Mouse (Mus musculus) embryonic facial prominence, embryonic 10.5 days (tissue): ENCODE measurements at regions not wholly inside any gene's neighbourhood (a gene's known extent, or its start where the extent isn't known, plus 50 kb on each side); places are given as distances from the start of the nearest gene placed in this dataset.
"Not testable (repeated sequence)": the region's sequence is repeated elsewhere in the genome, so short reads cannot be mapped to it uniquely, and the experiment has no call there.

Source experiments
- DNase-seq: peaks from one replicate; pipeline ENCODE4 v3.0.0-alpha.2; 2017; ENCODE audit warnings: low spot score
- H3K27ac ChIP-seq: fragments of 300-500 bp; sonication (generic); replicated peaks from 2 replicates; pipeline ENCODE4 v1.5.1; 2016; ENCODE audit warnings: mild to moderate bottlenecking
- H3K27me3 ChIP-seq: fragments of 300-500 bp; sonication (generic); replicated peaks from 2 replicates; pipeline ENCODE4 v1.6.1; 2016; ENCODE audit warnings: low read depth, mild to moderate bottlenecking; ENCODE audit not compliant: poor library complexity, severe bottlenecking
- H3K36me3 ChIP-seq: fragments of 300-500 bp; sonication (generic); replicated peaks from 2 replicates; pipeline ENCODE4 v1.6.1; 2016; ENCODE audit warnings: mild to moderate bottlenecking, moderate library complexity
- H3K4me1 ChIP-seq: fragments of 300-500 bp; sonication (generic); 2 replicates; pipeline ENCODE4 v1.6.1; 2016
- H3K4me3 ChIP-seq: fragments of 300-500 bp; sonication (generic); 2 replicates; pipeline ENCODE4 v1.5.1; 2016; ENCODE audit warnings: mild to moderate bottlenecking, moderate library complexity
- H3K9me3 ChIP-seq: fragments of 300-500 bp; sonication (generic); 2 replicates; pipeline ENCODE4 v1.6.1; 2016; ENCODE audit warnings: mild to moderate bottlenecking
- WGBS: fragments of 180-500 bp; shearing (Covaris S2); methylation state at CpG from one replicate; pipeline ENCODE4 v1.1.7; 2016; 5-methylcytosine and 5-hydroxymethylcytosine counted together

DNA sequence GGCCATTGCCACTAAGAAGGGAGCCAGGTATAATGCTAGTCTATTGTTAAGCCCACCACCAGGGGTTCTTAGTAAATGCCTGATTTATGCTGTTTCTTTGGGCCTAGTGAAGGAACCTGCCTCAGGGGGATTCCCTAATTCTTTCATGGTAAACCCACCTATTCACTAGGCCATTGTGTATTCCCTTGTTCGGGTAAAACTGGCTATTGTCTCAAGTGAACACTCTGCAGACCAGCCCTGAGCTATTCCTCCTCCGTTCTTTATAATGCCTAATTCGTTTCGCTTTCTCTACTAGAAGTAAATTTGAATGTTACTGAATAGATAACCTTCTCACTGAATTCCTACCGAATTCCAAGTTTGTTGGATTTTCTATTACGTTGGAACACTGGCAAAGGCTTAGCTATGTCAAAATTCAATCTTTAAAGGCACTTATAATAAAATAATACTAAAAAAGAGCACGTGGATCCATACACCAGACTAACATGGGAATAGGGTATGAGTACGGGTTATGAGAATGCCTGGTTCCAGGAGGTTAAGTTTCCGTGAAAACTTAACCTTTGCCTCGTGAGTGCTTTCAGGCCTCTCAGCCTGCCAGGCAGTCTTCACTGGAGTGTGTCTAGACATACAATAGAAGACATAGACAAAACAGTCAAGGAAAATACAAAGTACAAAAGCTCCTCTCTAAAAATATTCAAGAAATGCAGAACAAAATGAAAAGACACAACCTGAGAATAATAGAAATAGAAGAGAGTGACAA is 536.8 kb upstream of the Cntn5 start:
- not testable (repeated sequence) for H3K27me3 ChIP-seq, DNase-seq, H3K27ac ChIP-seq, H3K4me3 ChIP-seq, H3K36me3 ChIP-seq, H3K4me1 ChIP-seq, H3K9me3 ChIP-seq
- WGBS = 49% methylated on average over 10 of the region's 10 CpGs

DNA sequence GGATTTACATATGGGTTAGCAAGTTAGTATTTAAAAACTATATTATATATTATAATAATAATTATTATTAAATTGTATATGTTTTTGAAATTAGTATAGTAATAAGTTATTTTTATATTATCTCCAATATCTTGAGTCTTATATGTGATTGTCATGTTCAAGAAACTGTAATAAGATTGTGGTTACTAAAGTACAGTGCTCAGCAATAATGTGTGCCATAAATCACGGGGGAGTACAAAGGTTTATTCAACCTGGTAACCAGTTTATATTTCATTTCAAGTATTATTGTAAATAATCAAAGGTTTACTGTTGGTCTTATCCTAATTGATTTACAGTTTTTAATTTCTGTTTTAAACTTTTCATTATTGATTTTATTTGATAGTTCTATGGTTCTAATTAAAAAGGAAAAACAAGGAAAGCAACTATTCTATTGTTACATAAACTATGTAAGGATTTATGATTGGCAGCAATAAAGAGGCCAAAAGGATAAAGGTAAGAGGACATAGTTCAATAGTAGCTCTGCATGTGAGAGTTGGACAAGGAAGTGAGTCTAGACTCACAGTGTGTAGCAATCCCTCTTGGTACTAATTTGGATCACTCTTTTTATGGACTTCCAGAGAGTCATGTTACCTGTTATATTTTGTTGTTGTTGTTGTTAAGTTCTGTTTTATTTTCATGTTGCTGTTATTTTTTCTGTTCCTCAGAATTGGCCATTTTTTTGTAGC is 532.0 kb upstream of the Cntn5 start:
- no peak for DNase-seq
- H3K9me3 ChIP-seq = no peaks in the 10 kb centered on the region
- H3K4me1 ChIP-seq = no peaks in the 10 kb centered on the region
- no peak overlapping the region for H3K4me3 ChIP-seq
- WGBS = 83% methylated on average over 1 of the region's 1 CpGs
- H3K36me3 ChIP-seq = no peaks in the 10 kb centered on the region
- no peak overlapping the region for H3K27ac ChIP-seq
- H3K27me3 ChIP-seq = no peaks in the 10 kb centered on the region

DNA sequence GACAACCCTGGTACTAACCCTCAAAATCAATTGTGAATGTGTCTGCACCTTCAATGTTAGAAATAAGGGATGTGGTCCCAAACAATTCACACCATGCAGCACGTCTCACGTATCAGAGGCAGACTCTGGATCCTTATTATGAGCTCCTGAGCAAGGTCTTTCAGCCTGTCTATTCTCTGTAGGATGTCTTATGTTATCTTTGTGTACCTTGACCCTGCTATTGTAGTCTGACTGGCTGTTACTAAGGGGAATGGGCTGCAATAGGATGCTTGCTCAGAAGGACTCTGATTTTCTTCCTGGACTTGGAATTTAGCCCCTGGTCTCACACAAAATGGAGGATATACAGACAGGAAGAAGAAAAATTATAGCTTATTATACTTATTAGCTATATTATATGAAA is 531.4 kb upstream of the Cntn5 start:
- H3K4me3 ChIP-seq = no peak overlapping the region
- 78% methylated on average over 2 of the region's 2 CpGs for WGBS
- H3K9me3 ChIP-seq = no peaks in the 10 kb centered on the region
- H3K27ac ChIP-seq = no peak overlapping the region
- H3K4me1 ChIP-seq = no peaks in the 10 kb centered on the region
- H3K27me3 ChIP-seq = no peaks in the 10 kb centered on the region
- DNase-seq = no peak
- no peaks in the 10 kb centered on the region for H3K36me3 ChIP-seq

DNA sequence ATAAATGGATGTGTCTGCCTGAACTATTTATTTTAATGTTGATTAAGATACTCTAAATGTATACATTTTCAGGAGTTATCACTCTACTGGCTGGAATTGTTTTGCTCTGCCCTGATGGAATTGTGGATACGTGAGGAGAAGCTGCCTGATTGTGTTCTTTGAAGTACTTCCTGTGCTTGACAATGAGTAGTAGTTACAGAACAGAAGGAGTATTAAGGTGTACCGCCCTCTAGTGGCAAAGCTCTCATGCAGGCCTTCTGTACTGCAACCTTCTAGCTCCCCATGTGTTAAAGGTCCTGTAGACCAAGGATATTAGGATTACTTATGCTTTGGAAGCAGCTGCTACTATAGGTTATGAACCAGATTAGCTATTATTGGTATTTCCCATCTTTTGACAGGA is 530.4 kb upstream of the Cntn5 start:
- Histone ChIP-seq H3K27ac (no peak overlapping the region), H3K36me3 (no peaks in the 10 kb centered on the region), H3K4me3 (no peak overlapping the region), H3K27me3 (no peaks in the 10 kb centered on the region), H3K9me3 (no peaks in the 10 kb centered on the region), H3K4me1 (no peaks in the 10 kb centered on the region)
- 26% methylated on average over 2 of the region's 2 CpGs for WGBS
- peak; percentile 16 for DNase-seq

DNA sequence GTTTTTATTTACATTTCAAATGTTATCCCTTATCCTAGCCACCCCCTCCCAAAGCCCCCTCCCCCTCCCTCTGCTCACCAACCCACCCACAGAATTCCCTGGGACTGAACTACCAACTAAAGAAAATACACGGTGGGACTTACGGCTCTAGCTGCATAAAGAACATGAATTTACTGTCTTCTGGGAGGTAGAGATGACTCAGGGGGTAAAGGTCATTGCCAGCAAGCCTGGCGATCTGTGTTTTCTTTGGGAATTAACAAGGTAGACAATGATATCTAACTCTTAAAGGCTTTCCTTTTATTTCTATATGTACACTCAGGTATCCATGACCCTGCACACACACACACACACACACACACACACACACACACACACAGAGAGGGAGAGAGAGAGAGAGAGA is 521.9 kb upstream of the Cntn5 start:
- Histone ChIP-seq H3K27ac (no peak overlapping the region), H3K27me3 (no peaks in the 10 kb centered on the region), H3K9me3 (no peaks in the 10 kb centered on the region), H3K36me3 (no peaks in the 10 kb centered on the region), H3K4me1 (no peaks in the 10 kb centered on the region), H3K4me3 (no peak overlapping the region)
- 69% methylated on average over 3 of the region's 3 CpGs for WGBS
- DNase-seq = no peak

DNA sequence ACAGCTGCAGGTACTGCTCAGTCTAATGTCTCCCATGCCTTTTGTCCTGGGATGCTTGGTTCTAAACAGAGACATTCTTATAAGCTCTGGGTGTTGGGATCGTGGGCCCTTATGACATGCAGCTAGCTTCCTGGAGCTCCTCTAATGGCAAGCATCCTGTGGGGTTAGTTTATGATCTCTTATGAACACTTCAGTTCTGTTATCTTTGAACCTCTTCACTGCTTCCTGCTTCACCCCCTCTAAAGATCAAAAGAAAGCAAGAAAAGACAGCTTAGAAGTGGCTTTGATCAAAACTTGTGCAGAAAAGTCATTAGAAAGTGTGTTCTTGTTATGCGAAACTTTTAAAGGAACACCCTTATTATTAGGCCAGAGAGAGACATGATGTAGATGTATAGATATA is 492.3 kb upstream of the Cntn5 start:
- 81% methylated on average over 2 of the region's 2 CpGs for WGBS
- H3K4me3 ChIP-seq = no peak overlapping the region
- H3K9me3 ChIP-seq = no peaks in the 10 kb centered on the region

DNA sequence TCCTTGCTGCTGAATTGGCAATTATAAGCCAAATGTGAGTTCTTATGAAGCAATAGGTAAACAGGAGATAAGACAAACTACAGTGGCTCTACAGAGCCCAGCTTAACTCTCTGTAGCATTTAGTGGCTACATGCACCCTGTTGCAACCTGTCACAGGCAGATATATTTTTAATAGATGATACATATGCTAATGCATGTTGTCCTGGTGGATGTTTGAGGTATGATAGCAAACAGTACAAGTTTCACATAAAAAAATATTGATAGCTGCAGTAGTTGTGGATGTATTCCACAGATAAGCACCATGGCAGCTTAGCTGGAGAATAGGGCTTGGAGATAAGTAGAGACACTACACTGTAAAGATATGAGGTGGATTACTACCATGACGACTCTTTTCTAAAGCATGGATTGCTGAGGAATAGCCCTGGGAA is 477.1 kb upstream of the Cntn5 start:
- Histone ChIP-seq H3K4me1 (no peaks in the 10 kb centered on the region), H3K27ac (no peak overlapping the region), H3K4me3 (no peak overlapping the region), H3K36me3 (no peaks in the 10 kb centered on the region), H3K27me3 (no peaks in the 10 kb centered on the region), H3K9me3 (no peaks in the 10 kb centered on the region)
- no peak for DNase-seq
- WGBS = 93% methylated on average over 1 of the region's 1 CpGs

More for the DNA sequence above, 492.3 kb upstream of the Cntn5 start:
- H3K4me1 ChIP-seq = no peaks in the 10 kb centered on the region
- H3K36me3 ChIP-seq = no peaks in the 10 kb centered on the region
- no peaks in the 10 kb centered on the region for H3K27me3 ChIP-seq
- H3K27ac ChIP-seq = no peak overlapping the region
- no peak for DNase-seq

DNA sequence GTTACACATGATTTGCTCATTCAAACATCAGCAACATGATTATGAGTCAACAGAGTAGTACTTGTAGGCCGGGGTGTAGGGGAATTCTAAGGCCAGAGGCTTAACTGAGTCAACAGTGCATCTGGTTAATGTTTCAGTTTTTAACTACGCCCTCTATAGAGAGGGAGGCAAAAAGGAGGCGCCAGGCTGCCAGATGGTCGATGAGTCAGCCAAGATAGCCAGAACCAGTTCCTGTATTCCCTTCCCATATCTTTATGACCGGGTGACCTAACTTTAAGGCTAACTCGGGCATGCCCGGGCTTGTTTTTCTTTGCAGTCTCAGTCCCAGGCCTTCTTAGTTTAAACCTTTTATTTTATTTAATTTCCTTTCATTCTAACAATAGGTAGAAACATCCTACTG is 476.0 kb upstream of the Cntn5 start:
- Histone ChIP-seq H3K36me3 (no peaks in the 10 kb centered on the region), H3K9me3 (no peaks in the 10 kb centered on the region), H3K27ac (no peak overlapping the region), H3K4me3 (no peak overlapping the region), H3K4me1 (no peaks in the 10 kb centered on the region), H3K27me3 (no peaks in the 10 kb centered on the region)
- 93% methylated on average over 7 of the region's 7 CpGs for WGBS
- no peak for DNase-seq

DNA sequence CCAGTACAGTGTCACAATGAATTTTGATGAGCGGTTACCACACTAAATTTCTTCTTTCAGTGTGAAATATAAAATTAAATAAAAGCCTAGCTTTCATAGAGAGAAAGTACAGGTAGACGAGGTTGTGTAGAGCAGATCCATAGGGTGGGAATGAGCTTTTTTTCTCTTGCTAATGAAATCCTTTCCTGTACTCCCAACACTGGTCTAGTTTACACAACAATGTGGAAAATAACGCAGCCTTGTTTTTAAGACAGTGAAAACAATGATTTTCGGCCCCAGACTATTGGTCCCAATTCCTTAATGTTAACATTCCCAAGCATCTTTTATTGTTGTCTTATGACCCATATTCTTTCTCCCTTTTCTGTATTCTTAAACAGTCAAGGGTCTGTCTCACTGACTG is 473.5 kb upstream of the Cntn5 start:
- no peak overlapping the region for H3K27ac ChIP-seq
- WGBS = 87% methylated on average over 4 of the region's 4 CpGs
- no peaks in the 10 kb centered on the region for H3K9me3 ChIP-seq
- H3K4me3 ChIP-seq = no peak overlapping the region
- no peak for DNase-seq
- no peaks in the 10 kb centered on the region for H3K36me3 ChIP-seq
- H3K4me1 ChIP-seq = no peaks in the 10 kb centered on the region
- no peaks in the 10 kb centered on the region for H3K27me3 ChIP-seq

DNA sequence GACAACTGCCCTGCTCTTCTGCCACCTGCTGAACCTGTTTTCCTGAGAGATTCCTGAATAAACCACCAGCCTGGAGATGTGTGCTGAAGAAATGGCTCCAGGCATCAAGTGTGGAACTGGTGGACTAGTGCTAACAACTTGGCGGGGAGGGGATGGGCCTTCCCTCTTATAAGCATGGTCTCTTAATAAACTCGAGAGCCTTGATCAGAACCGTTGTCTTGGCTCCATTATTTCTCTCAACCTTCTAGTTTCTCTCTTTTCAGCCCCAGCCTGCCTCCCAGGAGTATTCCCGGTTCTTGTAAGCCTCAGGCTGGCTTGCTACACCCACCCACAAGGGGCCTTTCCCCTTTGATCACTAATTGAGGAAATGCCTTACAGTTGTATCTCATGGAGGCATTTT is 473.0 kb upstream of the Cntn5 start:
- Histone ChIP-seq H3K27me3 (no peaks in the 10 kb centered on the region), H3K4me1 (no peaks in the 10 kb centered on the region), H3K4me3 (no peak overlapping the region), H3K27ac (no peak overlapping the region), H3K9me3 (no peaks in the 10 kb centered on the region), H3K36me3 (no peaks in the 10 kb centered on the region)
- 66% methylated on average over 4 of the region's 4 CpGs for WGBS
- no peak for DNase-seq

DNA sequence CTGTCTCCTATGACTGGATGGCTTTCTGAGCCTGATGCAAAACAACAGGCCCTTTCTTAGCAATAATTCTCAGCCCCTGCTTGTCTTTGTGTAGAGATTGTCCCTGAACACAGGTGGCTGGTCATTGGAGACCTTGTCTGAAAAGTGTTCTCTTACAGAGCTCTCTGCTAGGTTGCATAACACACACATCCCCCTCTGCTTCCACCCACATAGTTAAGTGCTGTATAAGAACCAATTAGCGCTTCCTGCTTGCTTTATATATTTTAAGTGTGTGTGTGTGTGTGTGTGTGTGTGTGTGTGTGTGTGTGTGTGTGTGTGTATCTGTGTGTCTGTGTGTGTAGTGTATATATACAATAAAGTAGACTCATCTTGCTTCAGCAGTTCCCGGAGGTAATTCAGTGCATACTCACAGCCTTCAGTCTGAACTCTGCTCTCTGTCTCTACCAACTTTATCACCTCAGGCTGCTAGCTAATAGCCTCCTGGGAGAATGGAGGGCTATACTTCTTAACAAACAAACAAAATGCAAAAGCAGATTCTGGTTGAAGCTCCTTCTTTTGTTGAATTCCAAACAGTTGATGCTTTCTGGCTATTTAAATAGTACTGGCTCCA is 468.8 kb upstream of the Cntn5 start:
- no peaks in the 10 kb centered on the region for H3K36me3 ChIP-seq
- H3K4me1 ChIP-seq = no peaks in the 10 kb centered on the region
- 86% methylated on average over 2 of the region's 2 CpGs for WGBS
- H3K4me3 ChIP-seq = no peak overlapping the region
- H3K27me3 ChIP-seq = no peaks in the 10 kb centered on the region
- DNase-seq = no peak
- no peaks in the 10 kb centered on the region for H3K9me3 ChIP-seq
- H3K27ac ChIP-seq = no peak overlapping the region

DNA sequence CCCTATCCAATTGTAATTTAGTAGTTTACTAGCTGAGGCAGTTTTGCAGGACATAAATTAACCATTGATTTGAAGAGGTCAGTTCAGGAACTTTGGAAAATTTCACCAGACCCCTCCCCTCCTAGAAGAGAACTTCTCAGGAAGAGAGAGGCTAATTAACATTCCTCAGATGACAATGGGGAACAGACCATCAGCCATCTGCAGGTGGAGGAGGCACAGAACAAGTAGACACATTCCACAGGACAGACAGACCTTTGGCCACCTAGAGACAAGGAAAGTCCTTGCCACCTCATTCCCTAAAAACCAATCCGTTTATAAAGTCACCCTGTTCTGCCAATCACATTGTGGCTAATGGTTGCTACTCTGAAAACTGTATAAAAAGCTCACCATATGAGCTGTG is 463.5 kb upstream of the Cntn5 start:
- WGBS = 46% methylated on average over 1 of the region's 1 CpGs
- Histone ChIP-seq H3K4me1 (0 out of 2 replicates have a peak, but pooled peaks cover 4% of the 10 kb centered on the region), H3K27me3 (no peaks in the 10 kb centered on the region), H3K27ac (no peak overlapping the region), H3K36me3 (no peaks in the 10 kb centered on the region), H3K4me3 (no peak overlapping the region), H3K9me3 (no peaks in the 10 kb centered on the region)
- no peak for DNase-seq

DNA sequence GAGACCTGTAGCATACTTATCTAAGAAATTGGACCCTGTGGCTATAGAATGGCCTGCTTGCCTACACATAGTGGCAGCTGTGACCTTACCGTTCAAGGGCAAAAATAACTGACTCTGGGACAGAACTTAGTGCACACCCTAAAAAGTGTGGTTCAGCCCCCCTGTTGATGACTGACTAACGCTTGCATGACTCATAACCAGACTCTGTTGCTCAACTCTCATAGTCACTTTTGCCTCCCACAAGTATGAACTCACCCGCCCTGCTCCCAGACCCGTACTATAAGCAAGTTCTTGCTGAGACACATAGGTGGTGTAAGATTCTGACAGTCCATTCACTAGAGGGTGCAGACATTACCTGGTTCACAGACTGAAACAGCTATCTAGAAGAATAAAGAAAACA is 424.3 kb upstream of the Cntn5 start:
- 87% methylated on average over 4 of the region's 4 CpGs for WGBS
- no peak for DNase-seq
- Histone ChIP-seq H3K4me1 (no peaks in the 10 kb centered on the region), H3K36me3 (no peaks in the 10 kb centered on the region), H3K27ac (no peak overlapping the region), H3K27me3 (no peaks in the 10 kb centered on the region), H3K4me3 (no peak overlapping the region), H3K9me3 (no peaks in the 10 kb centered on the region)
